Mouse (Mus musculus): Measurements from ENCODE around the gene Olfr361.

DNA sequence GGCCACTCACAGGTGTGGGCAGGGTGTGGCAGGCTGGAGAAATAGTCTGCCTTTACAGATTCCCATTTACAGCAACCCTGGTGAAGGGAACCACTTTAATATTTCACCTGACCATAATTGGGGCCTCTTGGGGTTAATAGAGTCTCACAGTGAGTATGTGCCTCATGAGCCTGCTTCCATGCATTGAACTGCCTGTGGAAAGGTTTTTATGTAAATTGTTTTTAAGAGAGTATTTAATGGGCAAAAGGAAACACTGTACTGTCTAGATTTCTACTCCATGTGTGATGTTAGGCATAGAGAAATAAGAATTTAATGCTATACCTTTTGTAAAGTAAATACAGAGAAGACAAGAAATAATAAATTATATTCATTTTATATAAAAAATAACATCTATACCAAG lies 23.6 kb downstream of the Olfr361 start, which contains the start of gene Olfr360:
- TF ChIP-seq CTCF (IDR thresholded peaks at IDR 0.05; ENCODE audit: borderline replicate concordance, insufficient read depth, low read depth, low read length) (no peak), POLR2A (IDR thresholded peaks at IDR 0.05; ENCODE audit: borderline replicate concordance, insufficient read depth, low read length) (no peak)
